Mouse (Mus musculus) spleen, adult 2 months (tissue): ENCODE measurements around the gene Armc10. TPM values are rescaled to one million over a fixed set of nuclear protein-coding genes. Genes with fewer than 3 reads are reported as not detected.

Experiments used
- DNase-seq, 2 experiments: peaks; one replicate each; pipeline versions ENCODE4 v3.0.0 to v3.0.0-alpha.2; 2012 to 2021; ENCODE audit warnings: low spot score in 2 of 2, low read depth in 1 of 2
- H3K27ac ChIP-seq: fragments of 200-500 bp; 2 replicates; pipeline ENCODE4 v1.5.1; 2012; ENCODE audit warnings: low read length, inconsistent platforms; ENCODE audit not compliant: insufficient read depth
- H3K27me3 ChIP-seq: fragments of 200-500 bp; 2 replicates; pipeline ENCODE4 v1.6.1; 2012; ENCODE audit warnings: mild to moderate bottlenecking, moderate library complexity, low read length, inconsistent platforms; ENCODE audit not compliant: control insufficient read depth, insufficient read depth
- H3K36me3 ChIP-seq: fragments of 200-500 bp; 2 replicates; pipeline ENCODE4 v1.6.1; 2012; ENCODE audit warnings: mild to moderate bottlenecking, low read length, inconsistent platforms; ENCODE audit not compliant: control insufficient read depth, insufficient read depth
- H3K4me1 ChIP-seq: fragments of 200-500 bp; 2 replicates; pipeline ENCODE4 v1.6.1; 2011; ENCODE audit warnings: inconsistent platforms; ENCODE audit not compliant: control insufficient read depth, insufficient read depth, insufficient read length
- H3K4me3 ChIP-seq: fragments of 200-500 bp; 2 replicates; pipeline ENCODE4 v1.5.1; 2011; ENCODE audit warnings: mild to moderate bottlenecking, inconsistent platforms; ENCODE audit not compliant: insufficient read depth, insufficient read length; ENCODE audit errors: extremely low read depth
- CTCF ChIP-seq: fragments of 200-500 bp; IDR thresholded peaks from 2 replicates; pipeline ENCODE4 v1.5.1; 2011; ENCODE audit warnings: mild to moderate bottlenecking, inconsistent platforms; ENCODE audit not compliant: insufficient read depth, insufficient read length, insufficient replicate concordance; ENCODE audit errors: extremely low read depth
- POLR2A ChIP-seq: fragments of 200-500 bp; IDR thresholded peaks from 2 replicates; pipeline ENCODE4 v1.6.1; 2011; ENCODE audit warnings: low read depth, low read length, inconsistent platforms
- WGBS: fragments of 180-500 bp; shearing (Covaris S2); methylation state at CpG from one replicate; pipeline ENCODE4 v1.1.7; 2018; 5-methylcytosine and 5-hydroxymethylcytosine counted together
- polyA plus RNA-seq: library from polyadenylated mRNA; depleted of rRNA; stranded (reverse); fragments of >200 nt; gene quantifications from 2 replicates; pipeline ENCODE4 v1.2.3, GENCODE M21; 2012

The Armc10 gene
- polyA plus RNA-seq, 1 experiment = 49.1 TPM

DNA sequence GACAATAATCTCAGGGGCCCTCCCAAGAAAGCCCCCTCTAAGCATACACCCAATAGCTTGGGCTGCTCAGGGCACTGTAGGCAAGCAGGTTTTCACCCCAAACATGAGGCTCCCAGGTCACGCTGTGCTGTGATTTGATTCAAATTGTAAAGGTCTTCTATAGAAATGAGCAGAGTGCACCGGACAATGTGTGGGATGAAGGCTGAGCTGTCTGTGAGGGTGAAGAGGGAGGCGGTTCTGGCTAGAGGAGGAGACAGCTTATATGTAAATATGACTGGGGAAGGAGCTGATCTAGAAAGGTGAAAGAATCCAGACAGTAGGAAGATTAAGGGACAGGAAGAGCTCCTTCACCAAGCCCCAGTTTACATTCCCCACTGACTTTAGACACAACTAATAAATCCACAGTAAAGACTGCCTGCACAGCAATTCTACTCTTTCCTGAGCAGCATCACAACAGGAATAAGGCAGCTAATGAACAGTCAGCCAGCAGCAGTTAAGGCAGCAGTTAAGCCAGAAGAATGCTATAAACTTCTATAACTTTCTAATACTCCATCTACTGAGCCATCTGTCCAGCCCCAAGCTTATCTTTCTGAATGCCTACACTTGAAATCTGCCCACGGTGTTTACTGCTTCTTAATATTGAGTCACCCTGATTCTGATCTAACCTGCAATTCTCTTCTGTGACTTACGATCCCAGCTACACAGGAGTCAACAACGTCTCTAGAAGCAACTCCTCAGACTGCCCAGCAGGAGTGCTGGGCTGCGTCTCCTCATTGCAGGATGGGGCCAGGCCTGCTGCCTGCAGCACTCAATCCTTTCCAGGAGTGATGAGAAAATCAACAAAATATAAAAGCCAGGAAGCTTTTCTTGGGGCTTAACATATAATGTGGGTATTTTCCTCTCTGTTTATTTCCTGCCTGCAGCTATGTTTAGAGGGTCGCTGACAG is 21.9 kb downstream of the Armc10 start:
- Histone ChIP-seq H3K36me3 (peaks cover 4% of the 10 kb centered on the region), H3K27ac (no peak overlapping the region), H3K4me1 (no peaks in the 10 kb centered on the region; the same call in 1 of the 2 replicates), H3K4me3 (no peak overlapping the region), H3K27me3 (no peaks in the 10 kb centered on the region)
- 89% methylated on average over 8 of the region's 8 CpGs for WGBS
- TF ChIP-seq CTCF = no peak
- no peak for TF ChIP-seq POLR2A
- DNase-seq = no peak

DNA sequence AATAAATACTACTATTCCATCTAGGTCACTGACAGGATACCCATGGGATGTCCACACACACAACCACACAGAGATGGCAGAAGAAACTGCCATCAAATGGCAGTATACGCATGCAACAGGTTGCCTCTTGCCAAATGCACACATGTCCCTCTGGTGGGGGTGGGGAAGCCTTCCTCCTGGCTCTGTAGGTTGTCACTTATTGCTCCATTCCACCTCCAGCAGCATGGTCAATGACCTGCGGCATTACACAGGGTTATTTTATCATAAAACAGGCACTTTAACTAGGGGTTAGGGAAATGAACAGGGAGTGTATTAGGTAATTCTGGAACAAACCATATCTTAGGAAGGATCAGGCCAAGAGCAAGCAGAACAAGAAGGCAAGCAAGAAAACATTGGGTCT is 23.7 kb downstream of the Armc10 start:
- Histone ChIP-seq H3K27ac (no peak overlapping the region), H3K27me3 (no peaks in the 10 kb centered on the region), H3K36me3 (no peaks in the 10 kb centered on the region; the same call in 1 of the 2 replicates), H3K4me1 (peaks cover 1% of the 10 kb centered on the region; the same call in 1 of the 2 replicates), H3K4me3 (no peak overlapping the region)
- no peak for TF ChIP-seq POLR2A
- no peak for TF ChIP-seq CTCF
- 91% methylated on average over 2 of the region's 2 CpGs for WGBS
- DNase-seq = no peak

DNA sequence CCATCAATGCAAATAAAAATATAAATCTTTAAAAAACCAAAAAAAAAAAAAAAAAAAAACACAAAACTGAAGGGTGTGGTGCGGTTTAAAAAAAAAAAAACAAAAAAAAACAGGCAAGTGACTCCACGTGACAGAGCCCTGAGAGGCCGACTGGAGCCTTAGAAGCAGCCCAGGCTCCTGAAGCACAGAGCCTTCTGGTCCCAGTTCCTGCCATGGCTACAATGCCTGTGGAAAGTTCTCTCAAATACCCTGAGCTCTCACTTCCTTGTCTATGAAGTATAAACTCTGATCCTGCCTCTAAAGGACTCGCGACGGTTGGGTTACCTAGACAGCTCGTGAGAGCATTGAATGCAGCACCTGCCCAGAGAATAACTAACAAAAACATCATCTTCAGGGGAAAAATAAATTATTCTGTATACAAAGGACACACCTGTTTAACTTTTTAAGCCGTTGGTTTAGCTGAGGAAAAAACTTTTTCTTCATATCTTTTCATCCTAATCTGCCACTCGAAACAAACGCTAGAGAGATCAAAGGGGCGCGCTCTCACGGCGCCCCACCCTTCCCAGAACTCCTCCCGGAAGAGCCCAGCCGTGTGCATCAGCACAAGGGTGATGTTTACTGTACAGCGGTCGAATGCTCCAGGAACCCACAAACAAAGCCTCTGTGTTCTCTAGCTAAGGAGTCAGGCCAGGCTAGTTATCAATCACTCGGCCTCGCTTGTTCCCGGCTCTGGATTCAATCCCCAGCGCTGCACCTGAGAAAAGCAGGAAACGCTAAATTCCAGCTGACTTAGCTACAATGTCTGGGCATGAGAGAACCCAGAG is 27.4 kb downstream of the Armc10 start:
- no peak for DNase-seq
- no peak for TF ChIP-seq CTCF
- TF ChIP-seq POLR2A = no peak
- Histone ChIP-seq H3K27ac (peak overlapping the region; percentile 61), H3K4me3 (peak overlapping the region; percentile 35), H3K4me1 (peaks cover 1% of the 10 kb centered on the region; the same call in 1 of the 2 replicates), H3K36me3 (no peaks in the 10 kb centered on the region; the same call in none of the 2 replicates), H3K27me3 (no peaks in the 10 kb centered on the region)
- WGBS = 33% methylated on average over 23 of the region's 23 CpGs

DNA sequence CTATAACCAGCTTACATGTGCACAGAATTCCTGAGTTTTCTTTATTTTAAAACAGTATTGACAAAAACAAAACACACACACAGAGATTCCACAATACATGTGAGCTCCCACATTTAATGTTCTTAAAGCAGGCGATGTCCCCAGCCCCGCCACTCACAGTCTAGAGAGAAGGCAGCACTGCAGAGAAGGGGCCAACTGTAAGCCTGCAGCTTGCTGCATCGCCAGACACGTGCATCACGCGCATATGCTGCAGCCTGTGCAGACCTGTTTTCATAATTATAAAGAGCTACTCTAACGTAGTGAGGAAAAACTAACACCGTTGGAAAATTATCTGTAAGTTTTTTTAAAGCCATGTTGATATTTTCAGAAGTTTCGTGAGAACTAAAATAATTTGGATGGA is 28.1 kb downstream of the Armc10 start:
- 80% methylated on average over 9 of the region's 9 CpGs for WGBS
- no peak for DNase-seq
- Histone ChIP-seq H3K36me3 (no peaks in the 10 kb centered on the region; the same call in none of the 2 replicates), H3K27ac (no peak overlapping the region), H3K4me3 (no peak overlapping the region), H3K27me3 (no peaks in the 10 kb centered on the region), H3K4me1 (peaks cover 1% of the 10 kb centered on the region; the same call in 1 of the 2 replicates)
- TF ChIP-seq CTCF = no peak
- TF ChIP-seq POLR2A = no peak

DNA sequence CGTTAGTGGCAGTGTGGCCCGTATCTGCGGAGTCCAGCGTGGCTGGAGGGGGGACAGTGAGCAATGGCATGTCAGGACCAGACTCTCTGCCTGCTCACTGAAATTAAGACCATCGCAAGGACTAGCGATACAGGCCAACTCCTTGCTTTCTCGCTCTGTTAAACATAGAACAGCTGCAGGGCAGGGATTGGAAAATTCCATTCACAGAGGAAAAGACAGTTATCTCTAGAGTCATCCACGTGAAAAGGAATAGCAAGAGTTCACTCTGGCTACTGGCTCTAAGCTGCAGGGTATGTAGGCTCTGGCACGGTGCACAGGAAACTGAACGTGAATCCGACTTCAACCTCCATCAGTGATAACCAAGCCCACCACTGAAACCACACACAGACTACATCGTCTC is 29.4 kb downstream of the Armc10 start:
- Histone ChIP-seq H3K36me3 (no peaks in the 10 kb centered on the region; the same call in 1 of the 2 replicates), H3K4me1 (peaks cover 1% of the 10 kb centered on the region; the same call in 1 of the 2 replicates), H3K27ac (no peak overlapping the region), H3K4me3 (no peak overlapping the region), H3K27me3 (no peaks in the 10 kb centered on the region)
- DNase-seq = no peak
- 85% methylated on average over 12 of the region's 12 CpGs for WGBS
- no peak for TF ChIP-seq CTCF
- no peak for TF ChIP-seq POLR2A

DNA sequence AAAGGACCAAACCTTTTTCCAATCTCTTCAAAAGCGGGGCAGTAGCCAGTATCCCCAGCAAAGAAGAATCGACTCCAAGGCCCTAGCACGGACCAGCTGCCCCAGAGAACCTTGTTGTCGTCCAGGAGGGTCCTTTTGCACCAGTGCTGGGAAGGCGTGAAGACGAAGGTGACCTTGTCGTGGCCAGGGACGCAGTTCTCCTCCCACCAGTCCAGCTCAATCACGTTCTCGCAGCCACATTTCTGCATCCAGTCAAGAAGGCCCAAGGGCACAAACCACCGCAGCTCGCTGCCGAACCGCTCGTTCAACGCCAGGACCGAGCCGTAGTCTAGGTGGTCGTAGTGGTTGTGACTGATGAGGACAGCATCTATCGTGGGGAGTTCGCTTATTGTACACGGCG is 29.9 kb downstream of the Armc10 start:
- no peak for TF ChIP-seq POLR2A
- TF ChIP-seq CTCF = no peak
- Histone ChIP-seq H3K27ac (no peak overlapping the region), H3K27me3 (no peaks in the 10 kb centered on the region), H3K36me3 (no peaks in the 10 kb centered on the region; the same call in 1 of the 2 replicates), H3K4me1 (peaks cover 1% of the 10 kb centered on the region; the same call in 1 of the 2 replicates), H3K4me3 (no peak overlapping the region)
- WGBS = 98% methylated on average over 23 of the region's 23 CpGs
- no peak for DNase-seq
